Mouse (Mus musculus) CH12.LX (cell line): Measurements from ENCODE around the gene She. TPM values are rescaled to one million over a fixed set of nuclear protein-coding genes. Genes with fewer than 3 reads are reported as not detected.

Experiments used
- DNase-seq: peaks from one replicate; pipeline ENCODE4 v3.0.0-alpha.2; 2013; ENCODE audit errors: extremely low read depth
- H3K27ac ChIP-seq: 2 replicates; pipeline ENCODE4 v1.5.1; 2012; ENCODE audit warnings: low read depth, mild to moderate bottlenecking, control low read depth, moderate library complexity; ENCODE audit not compliant: insufficient read depth
- H3K27me3 ChIP-seq: replicated peaks from 2 replicates; pipeline ENCODE3; 2012; ENCODE audit warnings: inconsistent platforms
- H3K36me3 ChIP-seq, 2 experiments: replicated peaks in 1 of 2; 2 replicates each; pipeline versions ENCODE3 to v1.6.1; 2012; ENCODE audit warnings: inconsistent platforms in 1 of 2, low read length in 1 of 2, mild to moderate bottlenecking in 1 of 2, mixed read lengths in 1 of 2, moderate library complexity in 1 of 2; ENCODE audit not compliant: control insufficient read depth in 1 of 2, insufficient read depth in 1 of 2
- H3K4me1 ChIP-seq, 2 experiments: 2 replicates each; pipeline ENCODE4 v1.6.1; 2012; ENCODE audit warnings: inconsistent platforms in 1 of 2, moderate library complexity in 1 of 2; ENCODE audit not compliant: insufficient read depth in 2 of 2, control insufficient read depth in 1 of 2
- H3K4me2 ChIP-seq: 2 replicates; pipeline ENCODE4 v1.6.1; 2012; ENCODE audit warnings: low read depth, mild to moderate bottlenecking, control low read depth; ENCODE audit not compliant: poor library complexity, insufficient read depth, severe bottlenecking
- H3K4me3 ChIP-seq, 3 experiments: fragments of 150-350 bp in 1 of 3; sonication (generic) in 1 of 3; replicated peaks in 1 of 3; 2 replicates each; pipeline versions ENCODE3 to v1.5.1; 2011 to 2012; ENCODE audit warnings: low read depth in 2 of 3, low read length in 2 of 3, mild to moderate bottlenecking in 2 of 3, moderate library complexity in 2 of 3, control low read depth in 1 of 3, improper control_type of control experiment in 1 of 3, inconsistent platforms in 1 of 3, mixed read lengths in 1 of 3; ENCODE audit not compliant: poor library complexity in 1 of 3
- H3K79me2 ChIP-seq: replicated peaks from 2 replicates; pipeline ENCODE4 v1.6.1; 2012; ENCODE audit warnings: mild to moderate bottlenecking, moderate library complexity; ENCODE audit not compliant: control insufficient read depth, poor library complexity, insufficient read depth, severe bottlenecking; ENCODE audit errors: extremely low read depth
- H3K9ac ChIP-seq: 2 replicates; pipeline ENCODE4 v1.6.1; 2012; ENCODE audit warnings: low read depth, mild to moderate bottlenecking, control low read depth, moderate library complexity; ENCODE audit not compliant: insufficient read depth
- H3K9me3 ChIP-seq: replicated peaks from 2 replicates; pipeline ENCODE3; 2012; ENCODE audit warnings: low read length, inconsistent platforms, mixed read lengths
- CHD1 ChIP-seq: IDR thresholded peaks from 2 replicates; pipeline ENCODE4 v1.6.1; 2012; ENCODE audit warnings: low read depth, low read length, improper control_type of control experiment, inconsistent platforms
- CHD2 ChIP-seq: IDR thresholded peaks from 2 replicates; pipeline ENCODE4 v1.6.1; 2011; ENCODE audit warnings: low read length, improper control_type of control experiment
- CTCF ChIP-seq, 2 experiments: IDR thresholded peaks in 1 of 2; conservative IDR thresholded peaks in 1 of 2; 2 replicates each; pipeline ENCODE4 v1.5.1; 2011 to 2012; ENCODE audit warnings: low read depth in 2 of 2, low read length in 2 of 2, improper control_type of control experiment in 1 of 2, inconsistent platforms in 1 of 2, mild to moderate bottlenecking in 1 of 2, moderate library complexity in 1 of 2
- E2F4 ChIP-seq: IDR thresholded peaks from 2 replicates; pipeline ENCODE4 v1.6.1; 2011; ENCODE audit warnings: low read depth, low read length, improper control_type of control experiment; ENCODE audit not compliant: insufficient replicate concordance
- ELF1 ChIP-seq: IDR thresholded peaks from 2 replicates; pipeline ENCODE4 v1.6.1; 2014; ENCODE audit warnings: low read depth, mild to moderate bottlenecking, inconsistent platforms, low read length, improper control_type of control experiment
- IRF4 ChIP-seq: IDR thresholded peaks from 2 replicates; pipeline ENCODE4 v1.6.1; 2014; ENCODE audit warnings: low read depth, mild to moderate bottlenecking, inconsistent platforms, low read length, improper control_type of control experiment
- JUN ChIP-seq: IDR thresholded peaks from 2 replicates; pipeline ENCODE4 v1.6.1; 2011; ENCODE audit warnings: low read depth, mild to moderate bottlenecking, low read length, improper control_type of control experiment, moderate library complexity; ENCODE audit not compliant: insufficient read depth
- KAT2A ChIP-seq: IDR thresholded peaks from 2 replicates; pipeline ENCODE4 v1.6.1; 2012; ENCODE audit warnings: low read length, improper control_type of control experiment, inconsistent platforms; ENCODE audit not compliant: insufficient replicate concordance
- MAZ ChIP-seq: IDR thresholded peaks from 2 replicates; pipeline ENCODE4 v1.6.1; 2012; ENCODE audit warnings: low read depth, mild to moderate bottlenecking, inconsistent platforms, low read length, improper control_type of control experiment, moderate library complexity
- MEF2A ChIP-seq: IDR thresholded peaks from 2 replicates; pipeline ENCODE4 v1.6.1; 2014; ENCODE audit warnings: low read depth, mild to moderate bottlenecking, inconsistent platforms, low read length, improper control_type of control experiment, borderline replicate concordance
- SMC3 ChIP-seq: IDR thresholded peaks from 2 replicates; pipeline ENCODE4 v1.6.1; 2011; ENCODE audit warnings: low read depth, low read length, improper control_type of control experiment
- TBP ChIP-seq: conservative IDR thresholded peaks from 2 replicates; pipeline ENCODE4 v1.6.1; 2011; ENCODE audit warnings: low read depth, low read length, improper control_type of control experiment
- UBTF ChIP-seq: IDR thresholded peaks from 2 replicates; pipeline ENCODE4 v1.6.1; 2012; ENCODE audit warnings: low read depth, mild to moderate bottlenecking, inconsistent platforms, low read length, improper control_type of control experiment, moderate library complexity
- USF1 ChIP-seq: IDR thresholded peaks from 2 replicates; pipeline ENCODE4 v1.6.1; 2014; ENCODE audit warnings: low read depth, mild to moderate bottlenecking, inconsistent platforms, low read length, improper control_type of control experiment
- USF2 ChIP-seq: conservative IDR thresholded peaks from 2 replicates; pipeline ENCODE4 v1.6.1; 2011; ENCODE audit warnings: low read depth, low read length, improper control_type of control experiment
- ZC3H11A ChIP-seq: IDR thresholded peaks from 2 replicates; pipeline ENCODE4 v1.6.1; 2012; ENCODE audit warnings: low read depth, mild to moderate bottlenecking, inconsistent platforms, low read length, improper control_type of control experiment
- dilution Hi-C: fragments of 300-500 bp; cut with MboI; formaldehyde crosslinking; loops from 2 replicates; pipeline ENCODE4 v1.14.3; 2020; ENCODE audit warnings: low sequenced_read_pairs; ENCODE audit not compliant: extremely low pct_unique_long_range_greater_than_20kb, extremely low pct_ligation_motif_present
- in situ Hi-C: fragments of 300-500 bp; cut with MboI; formaldehyde crosslinking; loops from 3 replicates; pipeline ENCODE4 v1.14.3; 2019; ENCODE audit warnings: low sequenced_read_pairs, low pct_ligation_motif_present, low pct_unique_long_range_greater_than_20kb, mixed read lengths
- polyA plus RNA-seq: library from polyadenylated mRNA; unstranded; fragments of >175 nt; gene quantifications from 2 replicates; pipeline ENCODE4 v1.2.1, GENCODE M21; 2012; ENCODE audit warnings: low read depth; ENCODE audit not compliant: insufficient read length
- total RNA-seq, 2 experiments: library from RNA; depleted of rRNA; stranded (reverse); fragments of 300-350 nt in 1 of 2; fragments of >200 nt in 1 of 2; gene quantifications; 2 replicates each; pipeline ENCODE4 v1.2.3; 2012 to 2014

She gene
- total and polyA plus RNA-seq, 3 experiments = not detected

GRCm38 (mm10) chr3:89853752-89854151 is 22.6 kb downstream of the She start:
- Histone ChIP-seq H3K36me3 (no peaks in the 10 kb centered on the region), H3K4me2 (no peak overlapping the region)
- no peak for TF ChIP-seq ZC3H11A
- no peak for TF ChIP-seq E2F4
- no peak for TF ChIP-seq ELF1
- no peak for TF ChIP-seq UBTF
- TF ChIP-seq CHD2 = no peak
- no peak for TF ChIP-seq MAZ
- no peak for TF ChIP-seq CHD1
- no peak for TF ChIP-seq KAT2A
- no peak for TF ChIP-seq TBP
- TF ChIP-seq MEF2A = no peak
- TF ChIP-seq IRF4 = no peak
- no peak for TF ChIP-seq USF1
- TF ChIP-seq, all 38 proteins: peak for 0
- Histone ChIP-seq H3K27ac (no peak overlapping the region), H3K9me3 (peaks cover 6% of the 10 kb centered on the region), H3K79me2 (no peaks in the 10 kb centered on the region), H3K4me1 (peaks cover 0 to 5% of the 10 kb centered on the region in 2 experiments; a peak in 2 of 4 replicates), H3K4me3 (no peak overlapping the region), H3K9ac (no peak overlapping the region), H3K27me3 (peaks cover 2% of the 10 kb centered on the region)
- in situ Hi-C loops = loop anchor here (5.0 kb wide), 1 partner anchor 66 kb away; no protein-coding TSS in a partner anchor
- DNase-seq = no peak
- dilution Hi-C loops = no loop called here

- Histone ChIP-seq H3K27ac (no peak overlapping the region), H3K27me3 (peaks cover 2% of the 10 kb centered on the region), H3K4me3 (no peak overlapping the region), H3K36me3 (no peaks in the 10 kb centered on the region), H3K9ac (no peak overlapping the region), H3K4me2 (no peak overlapping the region), H3K9me3 (peaks cover 6% of the 10 kb centered on the region), H3K79me2 (no peaks in the 10 kb centered on the region), H3K4me1 (peaks cover 17 to 40% of the 10 kb centered on the region in 2 experiments)
- dilution Hi-C loops (no loop called here), in situ Hi-C loops (no loop called here)
- DNase-seq = no peak
- peak; percentile 46 to 51; a peak in 3 of 4 replicates for TF ChIP-seq CTCF (conservative IDR thresholded peaks at IDR 0.05 in 1 of 2, IDR thresholded peaks at IDR 0.05 in 1 of 2; ENCODE audit: low read depth in 2 of 2, low read length in 2 of 2)
- TF ChIP-seq JUN = no peak
- peak; percentile 27; the same call in 1 of the 2 replicates for TF ChIP-seq SMC3
- no peak for TF ChIP-seq USF2
Observed at GRCm38 (mm10) chr3:89857353-89857752, 26.2 kb downstream of the She start.
